Mouse (Mus musculus) adrenal gland, postnatal 10 days (tissue): ENCODE measurements around the gene Sds. TPM values are rescaled to one million over a fixed set of nuclear protein-coding genes. Genes with fewer than 3 reads are reported as not detected.

Experiments
- DNase-seq: peaks from one replicate; pipeline ENCODE4 v3.0.0; 2021; ENCODE audit warnings: mixed read lengths
- total RNA-seq, 2 experiments: library from RNA; stranded (reverse); gene quantifications; 2 replicates each; pipeline ENCODE4 v1.2.3; 2021

Sds gene
- total RNA-seq, 2 experiments from 2014 or later = 2.5 to 20.1 TPM

GRCm38 (mm10) chr5:120514754-120515153, 38.4 kb downstream of the Sds start:
- peak; percentile 63 for DNase-seq

- DNase-seq = no peak
Measured at GRCm38 (mm10) chr5:120515451-120515850, 39.1 kb downstream of the Sds start.

- peak; percentile 53 for DNase-seq
Measured at GRCm38 (mm10) chr5:120516221-120516984, 40.1 kb downstream of the Sds start.

- DNase-seq = peak; percentile 52
Measured at GRCm38 (mm10) chr5:120517552-120517951, 41.2 kb downstream of the Sds start.

- DNase-seq = peak; percentile 57
Measured at GRCm38 (mm10) chr5:120522649-120523048, 46.3 kb downstream of the Sds start.

- no peak for DNase-seq
Measured at GRCm38 (mm10) chr5:120524736-120525135, 48.4 kb downstream of the Sds start.

GRCm38 (mm10) chr5:120525737-120526136, 49.4 kb downstream of the Sds start:
- no peak for DNase-seq

- no peak for DNase-seq
Measured at GRCm38 (mm10) chr5:120526311-120526710, 50.0 kb downstream of the Sds start.

- DNase-seq = no peak
Measured at GRCm38 (mm10) chr5:120527296-120527964, 51.1 kb downstream of the Sds start.

- no peak for DNase-seq
Measured at GRCm38 (mm10) chr5:120531631-120532030, 55.3 kb downstream of the Sds start.

Other genes starting within 250 kb of the Sds start
- not detected for gene Lhx5, start 44.8 kb upstream of the Sds start, total RNA-seq
- gene Sdsl, start 3.7 kb upstream of the Sds start, total RNA-seq = 10 to 100 TPM; 33.5 to 38.3 TPM
- 10 to 100 TPM; 61.8 to 64.4 TPM for gene Plbd2, start 27.1 kb downstream of the Sds start, total RNA-seq
- gene Slc8b1, start 34.6 kb downstream of the Sds start, total RNA-seq = 10 to 100 TPM; 35.2 to 39.3 TPM
- gene Tpcn1, start 112.1 kb downstream of the Sds start, total RNA-seq = 10 to 100 TPM; 53.1 to 60.4 TPM
- under 1 TPM; 0.42 to 0.51 TPM for gene Iqcd, start 112.5 kb downstream of the Sds start, total RNA-seq
- 10 to 100 TPM; 12.9 to 17.4 TPM for gene Rita1, start 136.1 kb downstream of the Sds start, total RNA-seq
- gene Ddx54, start 136.2 kb downstream of the Sds start, total RNA-seq = 10 to 100 TPM; 36.0 to 36.1 TPM
- under 1 TPM in 1 of 2 experiments, not detected in 1; 0.42 TPM for gene Cfap73, start 157.7 kb downstream of the Sds start, total RNA-seq
- 1 to 10 TPM; 6.9 to 8.9 TPM for gene Rasal1, start 172.3 kb downstream of the Sds start, total RNA-seq
- gene Dtx1, start 235.4 kb downstream of the Sds start, total RNA-seq = 1 to 10 TPM; 7.4 to 9.2 TPM